Mouse (Mus musculus) hindbrain, postnatal 0 days (tissue): ENCODE results near the gene Tnfrsf18. TPM values are rescaled to one million over a fixed set of nuclear protein-coding genes. Genes with fewer than 3 reads are reported as not detected.
A peak's percentile ranks its signal among the peaks of the same experiment; 100 is the strongest.

Source experiments
- ATAC-seq: fragments of 200-750 bp; cut with Nextera tagmentation; 2 replicates; pipeline ENCODE4 v1.8.0; 2017; ENCODE audit warnings: mild to moderate bottlenecking, moderate TSS enrichment, moderate library complexity
- DNase-seq: peaks from one replicate; pipeline ENCODE4 v3.0.0-alpha.2; 2015; ENCODE audit warnings: low spot score
- H3K27ac ChIP-seq: fragments of 300-500 bp; sonication (generic); 2 replicates; pipeline ENCODE4 v1.5.1; 2014; ENCODE audit warnings: mild to moderate bottlenecking
- H3K27me3 ChIP-seq: fragments of 300-500 bp; sonication (generic); 2 replicates; pipeline ENCODE4 v1.6.1; 2014; ENCODE audit warnings: low read length, mixed read lengths; ENCODE audit not compliant: insufficient read depth
- H3K36me3 ChIP-seq: fragments of 300-500 bp; sonication (generic); 2 replicates; pipeline ENCODE4 v1.6.1; 2014; ENCODE audit warnings: low read length, mixed read lengths; ENCODE audit not compliant: insufficient read depth
- H3K4me1 ChIP-seq: fragments of 300-500 bp; sonication (generic); 2 replicates; pipeline ENCODE4 v1.6.1; 2014; ENCODE audit warnings: antibody characterized with exemption, low read length, mixed read lengths; ENCODE audit not compliant: insufficient read depth
- H3K4me2 ChIP-seq: fragments of 300-500 bp; sonication (generic); 2 replicates; pipeline ENCODE4 v1.6.1; 2014; ENCODE audit warnings: low read depth, mild to moderate bottlenecking, low read length, moderate library complexity, mixed read lengths
- H3K4me3 ChIP-seq: fragments of 300-500 bp; sonication (generic); 2 replicates; pipeline ENCODE4 v1.5.1; 2014; ENCODE audit warnings: low read length
- H3K9ac ChIP-seq: fragments of 300-500 bp; sonication (generic); replicated peaks from 2 replicates; pipeline ENCODE4 v1.6.1; 2014; ENCODE audit warnings: mild to moderate bottlenecking, low read length, moderate library complexity, mixed read lengths
- H3K9me3 ChIP-seq: fragments of 300-500 bp; sonication (generic); 2 replicates; pipeline ENCODE4 v1.6.1; 2016; ENCODE audit warnings: low read length, mixed read lengths
- CTCF ChIP-seq: IDR thresholded peaks from 2 replicates; pipeline ENCODE4 v1.5.1; 2016; ENCODE audit warnings: antibody characterized with exemption, control low read depth, low read depth
- WGBS: fragments of 180-500 bp; shearing (Covaris S2); extraction: QIAGEN DNeasy Blood & Tissue Kit; methylation state at CpG from one replicate; pipeline ENCODE4 v1.1.7; 2014; 5-methylcytosine and 5-hydroxymethylcytosine counted together
- polyA plus RNA-seq: library from polyadenylated mRNA; unstranded; fragments of >200 nt; fragmentation: Nextera tagmentation; extraction: Ambion mirVana; gene quantifications from 2 replicates; pipeline ENCODE4 v1.2.1, GENCODE M21; 2015
- total RNA-seq: library from RNA; depleted of rRNA; stranded (reverse); fragments of >200 nt; gene quantifications from 2 replicates; pipeline ENCODE4 v1.2.3, GENCODE M21; 2014

The Tnfrsf18 gene
- total and polyA plus RNA-seq, 2 experiments from 2014 or later, result 0.16 to 1.4 TPM

GRCm38 (mm10) chr4:156049779-156050178, 23.8 kb downstream of the Tnfrsf18 start:
- TF ChIP-seq CTCF, result no peak
- Histone ChIP-seq H3K9ac (no peak overlapping the region), H3K27ac (no peak overlapping the region), H3K4me2 (no peak overlapping the region), H3K9me3 (no peaks in the 10 kb centered on the region), H3K36me3 (no peaks in the 10 kb centered on the region), H3K4me3 (no peak overlapping the region), H3K27me3 (no peaks in the 10 kb centered on the region), H3K4me1 (no peaks in the 10 kb centered on the region)
- WGBS, result 84% methylated on average over 3 of the region's 3 CpGs
- ATAC-seq, result no peak
- no peak for DNase-seq

- 67% methylated on average over 6 of the region's 6 CpGs for WGBS
- no peak overlapping the region for H3K4me3 ChIP-seq
- peak; percentile 35; the same call in 1 of the 2 replicates for ATAC-seq
- H3K9ac ChIP-seq, result no peak overlapping the region
- no peaks in the 10 kb centered on the region for H3K9me3 ChIP-seq
- H3K27me3 ChIP-seq, result no peaks in the 10 kb centered on the region
- no peaks in the 10 kb centered on the region for H3K36me3 ChIP-seq
- no peak overlapping the region for H3K27ac ChIP-seq
- peak; percentile 14 for DNase-seq
- H3K4me2 ChIP-seq, result no peak overlapping the region
- no peaks in the 10 kb centered on the region for H3K4me1 ChIP-seq
- no peak for TF ChIP-seq CTCF
Observed at GRCm38 (mm10) chr4:156050391-156050980, 24.5 kb downstream of the Tnfrsf18 start.

- no peak overlapping the region for H3K9ac ChIP-seq
- no peaks in the 10 kb centered on the region for H3K9me3 ChIP-seq
- DNase-seq (no peak), ATAC-seq (no peak)
- 83% methylated on average over 4 of the region's 4 CpGs for WGBS
- no peaks in the 10 kb centered on the region for H3K27me3 ChIP-seq
- no peak overlapping the region for H3K27ac ChIP-seq
- H3K4me1 ChIP-seq, result no peaks in the 10 kb centered on the region
- H3K4me2 ChIP-seq, result no peak overlapping the region
- no peak overlapping the region for H3K4me3 ChIP-seq
- no peaks in the 10 kb centered on the region for H3K36me3 ChIP-seq
- TF ChIP-seq CTCF, result no peak
Observed at GRCm38 (mm10) chr4:156053113-156053512, 27.1 kb downstream of the Tnfrsf18 start.

GRCm38 (mm10) chr4:156054130-156054529, 28.2 kb downstream of the Tnfrsf18 start:
- TF ChIP-seq CTCF, result no peak
- Histone ChIP-seq H3K9ac (no peak overlapping the region), H3K4me3 (no peak overlapping the region), H3K36me3 (no peaks in the 10 kb centered on the region), H3K4me2 (no peak overlapping the region), H3K4me1 (no peaks in the 10 kb centered on the region), H3K27ac (no peak overlapping the region), H3K27me3 (no peaks in the 10 kb centered on the region), H3K9me3 (no peaks in the 10 kb centered on the region)
- ATAC-seq, result no peak
- no peak for DNase-seq
- WGBS, result 87% methylated on average over 4 of the region's 4 CpGs

GRCm38 (mm10) chr4:156054606-156055005, 28.6 kb downstream of the Tnfrsf18 start:
- WGBS, result 91% methylated on average over 6 of the region's 6 CpGs
- H3K4me1 ChIP-seq, result no peaks in the 10 kb centered on the region
- no peak for TF ChIP-seq CTCF
- DNase-seq (no peak), ATAC-seq (no peak)
- no peaks in the 10 kb centered on the region for H3K27me3 ChIP-seq
- no peaks in the 10 kb centered on the region for H3K36me3 ChIP-seq
- no peak overlapping the region for H3K9ac ChIP-seq
- H3K27ac ChIP-seq, result no peak overlapping the region
- H3K9me3 ChIP-seq, result no peaks in the 10 kb centered on the region
- H3K4me3 ChIP-seq, result no peak overlapping the region
- no peak overlapping the region for H3K4me2 ChIP-seq

- 92% methylated on average over 5 of the region's 5 CpGs for WGBS
- no peak overlapping the region for H3K4me3 ChIP-seq
- no peak overlapping the region for H3K27ac ChIP-seq
- TF ChIP-seq CTCF, result no peak
- no peaks in the 10 kb centered on the region for H3K4me1 ChIP-seq
- no peaks in the 10 kb centered on the region for H3K9me3 ChIP-seq
- DNase-seq (no peak), ATAC-seq (no peak)
- no peak overlapping the region for H3K4me2 ChIP-seq
- H3K9ac ChIP-seq, result no peak overlapping the region
- no peaks in the 10 kb centered on the region for H3K36me3 ChIP-seq
- H3K27me3 ChIP-seq, result no peaks in the 10 kb centered on the region
Observed at GRCm38 (mm10) chr4:156055173-156055572, 29.2 kb downstream of the Tnfrsf18 start.

GRCm38 (mm10) chr4:156057702-156058101, 31.7 kb downstream of the Tnfrsf18 start:
- H3K4me3 ChIP-seq, result no peak overlapping the region
- 66% methylated on average over 10 of the region's 10 CpGs for WGBS
- H3K4me2 ChIP-seq, result no peak overlapping the region
- H3K36me3 ChIP-seq, result no peaks in the 10 kb centered on the region
- DNase-seq, result no peak
- no peak for TF ChIP-seq CTCF
- no peak overlapping the region for H3K27ac ChIP-seq
- H3K9ac ChIP-seq, result no peak overlapping the region
- no peaks in the 10 kb centered on the region for H3K4me1 ChIP-seq
- H3K9me3 ChIP-seq, result no peaks in the 10 kb centered on the region
- H3K27me3 ChIP-seq, result no peaks in the 10 kb centered on the region
- no peak for ATAC-seq
